17 mouse cellular contexts compared by ENCODE assay signal in the genomic region with DNA sequence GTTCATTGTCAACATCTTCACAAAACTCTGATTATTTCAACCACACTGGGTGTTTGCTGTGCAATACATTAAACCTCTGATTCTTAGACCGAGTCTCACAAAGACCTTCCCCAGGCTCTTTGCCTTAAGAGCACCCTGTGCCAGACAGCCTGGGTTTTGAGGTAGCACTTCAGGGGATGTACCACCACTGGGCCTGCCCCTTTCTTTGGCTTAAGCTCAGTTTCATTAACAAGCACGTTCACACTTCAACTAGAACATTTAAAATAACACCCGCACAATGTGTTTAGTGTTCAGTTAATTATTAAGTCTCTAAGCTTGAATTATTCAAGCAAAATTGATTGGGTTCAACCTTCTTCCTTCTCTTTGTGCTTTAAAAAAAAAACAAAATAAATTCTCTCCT. TPM values are rescaled to one million over a fixed set of nuclear protein-coding genes. Genes with fewer than 3 reads are reported as not detected.
DNase-seq lines count a peak whose midpoint lies in the region; ATAC-seq and TF ChIP-seq lines count a peak whose summit lies in the region.
"Had no signal": no experiment of that assay in that cellular context is flagged by ENCODE, and none has a peak within 500 bp of the region (broad histone marks: within the 10 kb centered on the region; RNA-seq: fewer than 3 reads in every experiment).

No protein-coding gene starts in this region.

- no peak for TF ChIP-seq CTCF in kidney, adult 2 months (conservative IDR thresholded peaks at IDR 0.05; ENCODE audit: insufficient read depth, insufficient read length, low read depth, low read length)
- TF ChIP-seq CTCF in olfactory bulb, adult 2 months (IDR thresholded peaks at IDR 0.05; ENCODE audit: insufficient read depth, low read depth, low read length) = no peak
- TF ChIP-seq CTCF in thymus, adult 2 months (IDR thresholded peaks at IDR 0.05; ENCODE audit: borderline replicate concordance, control insufficient read depth, extremely low read depth, insufficient read depth, low read length, poor library complexity) = no peak

- no peak overlapping the region for H3K27ac ChIP-seq in kidney, adult 2 months (ENCODE audit: insufficient read depth, low read depth, low read length)
- H3K27ac ChIP-seq in kidney, embryonic 16.5 days (ENCODE audit: low read length) = 0 out of 2 replicates have a peak overlapping the region, but pooled peaks have one; percentile 22
- peak overlapping the region; percentile 59; the same call in 1 of the 2 replicates for H3K27ac ChIP-seq in olfactory bulb, adult 2 months (ENCODE audit: insufficient read depth, low read depth, low read length)
- H3K27ac ChIP-seq in thymus, adult 2 months (ENCODE audit: control insufficient read depth, insufficient read depth, low read length) = no peak overlapping the region
- H3K27ac ChIP-seq: embryonic facial prominence, embryonic 10.5 days; forebrain, embryonic 13.5 days; heart, embryonic 10.5 days; hindbrain, embryonic 13.5 days had no signal

- H3K4me3 ChIP-seq in kidney, adult 2 months (ENCODE audit: insufficient read depth, low read depth, low read length) = no peak overlapping the region
- H3K4me3 ChIP-seq in kidney, embryonic 16.5 days (ENCODE audit: low read length) = no peak overlapping the region
- no peak overlapping the region for H3K4me3 ChIP-seq in olfactory bulb, adult 2 months (ENCODE audit: insufficient read depth, low read depth, low read length)
- H3K4me3 ChIP-seq in thymus, adult 2 months (ENCODE audit: control insufficient read depth, insufficient read depth, low read length) = no peak overlapping the region
- H3K4me3 ChIP-seq: embryonic facial prominence, embryonic 10.5 days; forebrain, embryonic 13.5 days; heart, embryonic 10.5 days; hindbrain, embryonic 13.5 days had no signal

- H3K4me1 ChIP-seq in kidney, adult 2 months (ENCODE audit: control insufficient read depth, insufficient read depth, low read length) = peaks cover 10% of the 10 kb centered on the region; the same call in 1 of the 2 replicates
- H3K4me1 ChIP-seq in kidney, embryonic 16.5 days (ENCODE audit: insufficient read depth, low read length) = peaks cover 23% of the 10 kb centered on the region
- peaks cover 6% of the 10 kb centered on the region for H3K4me1 ChIP-seq in olfactory bulb, adult 2 months (ENCODE audit: control insufficient read depth, insufficient read depth, low read length)
- peaks cover 6% of the 10 kb centered on the region; the same call in 1 of the 2 replicates for H3K4me1 ChIP-seq in thymus, adult 2 months (replicated peaks; ENCODE audit: control insufficient read depth, insufficient read depth, low read length)

- no peaks in the 10 kb centered on the region for H3K36me3 ChIP-seq in kidney, adult 2 months (ENCODE audit: control insufficient read depth, insufficient read depth, low read length)
- H3K36me3 ChIP-seq in kidney, embryonic 16.5 days (ENCODE audit: insufficient read depth, low read length) = no peaks in the 10 kb centered on the region
- no peaks in the 10 kb centered on the region for H3K36me3 ChIP-seq in thymus, adult 2 months (ENCODE audit: control insufficient read depth, insufficient read depth, low read length)
- H3K36me3 ChIP-seq: embryonic facial prominence, embryonic 10.5 days; heart, embryonic 10.5 days; hindbrain, embryonic 13.5 days had no signal

- no peak overlapping the region for H3K4me2 ChIP-seq in kidney, embryonic 16.5 days (replicated peaks; ENCODE audit: low read depth, low read length)
- H3K4me2 ChIP-seq: forebrain, embryonic 13.5 days; hindbrain, embryonic 13.5 days had no signal

- no peak for TF ChIP-seq POLR2A in kidney, adult 2 months (IDR thresholded peaks at IDR 0.05; ENCODE audit: low read depth, low read length)
- TF ChIP-seq POLR2A in olfactory bulb, adult 2 months (IDR thresholded peaks at IDR 0.05; ENCODE audit: insufficient read depth, low read depth, low read length) = no peak
- TF ChIP-seq POLR2A in thymus, adult 2 months (IDR thresholded peaks at IDR 0.05; ENCODE audit: control insufficient read depth, extremely low read depth, insufficient read depth, low read length, poor library complexity) = no peak

- WGBS in kidney, adult 2 months = 37% methylated on average over 3 of the region's 3 CpGs
- WGBS in kidney, embryonic 16.5 days = 60% methylated on average over 3 of the region's 3 CpGs
- 27% methylated on average over 3 of the region's 3 CpGs for WGBS in olfactory bulb, adult 2 months
- WGBS in thymus, adult 2 months = 94% methylated on average over 3 of the region's 3 CpGs

- H3K9me3 ChIP-seq in kidney, embryonic 16.5 days (ENCODE audit: low read length) = no peaks in the 10 kb centered on the region
- H3K9me3 ChIP-seq: embryonic facial prominence, embryonic 10.5 days; forebrain, embryonic 13.5 days; heart, embryonic 10.5 days; hindbrain, embryonic 13.5 days had no signal

- H3K9ac ChIP-seq in kidney, embryonic 16.5 days (replicated peaks; ENCODE audit: low read length) = no peak overlapping the region
- H3K9ac ChIP-seq: forebrain, embryonic 13.5 days; hindbrain, embryonic 13.5 days had no signal

- DNase-seq in kidney, adult 11 months = peak; percentile 62
- DNase-seq in kidney, postnatal 10 days = no peak
- peak; percentile 66 for DNase-seq in kidney, adult 2 months
- DNase-seq in thymus, adult 2 months = no peak
- DNase-seq in frontal cortex, adult 2 months (ENCODE audit: extremely low spot score in 1 of 2, low spot score in 1 of 2) = no peak
- DNase-seq: adrenal gland, postnatal 25 days; cerebellum, adult 2 months; cerebellum, postnatal 10 days; gastrocnemius, postnatal 10 days; heart, adult 18-20 months; heart, postnatal 10 days had no signal

- H3K27me3 ChIP-seq in kidney, adult 2 months (replicated peaks; ENCODE audit: control insufficient read depth, insufficient read depth, low read length) = no peaks in the 10 kb centered on the region
- no peaks in the 10 kb centered on the region for H3K27me3 ChIP-seq in kidney, embryonic 16.5 days (ENCODE audit: insufficient read depth, low read length)
- peaks cover 9% of the 10 kb centered on the region for H3K27me3 ChIP-seq in thymus, adult 2 months (ENCODE audit: control insufficient read depth, insufficient read depth, low read length)
- H3K27me3 ChIP-seq: hindbrain, embryonic 13.5 days had no signal

- ATAC-seq in kidney, embryonic 16.5 days (ENCODE audit: low FRiP score, low TSS enrichment) = no peak
- ATAC-seq: forebrain, embryonic 13.5 days had no signal

RNA-seq across cellular contexts. Expression of gene Cdc42bpa, which starts 2.8 kb away (rescaled TPM):
- 20.2 and 21.0 TPM in 2 replicates for polyA plus RNA-seq in kidney, adult 2 months (2012; rRNA removed)
- polyA plus RNA-seq in kidney, embryonic 16.5 days (2015; fragmentation: Nextera tagmentation; extraction: Ambion mirVana) = 15.1 and 15.8 TPM in 2 replicates
- 80.2 TPM in 1 of 2 replicates, not detected in the other for polyA plus RNA-seq in olfactory bulb, adult 2 months (2012; ENCODE audit: insufficient read depth, insufficient read length, low replicate concordance, missing spikeins)
- polyA plus RNA-seq in thymus, adult 2 months (2012; rRNA removed) = 3.4 and 3.9 TPM in 2 replicates
- polyA plus RNA-seq in frontal cortex, adult 2 months (2012; rRNA removed) = 118 and 133 TPM in 2 replicates

Comparison
In these comparisons a context has a peak if more than half of its experiments do, and no peak if none do; other contexts are left out.
1. DNase-seq: peak in kidney, adult 11 months (single experiment) and kidney, adult 2 months (single experiment); none in kidney, postnatal 10 days (single experiment), thymus, adult 2 months (single experiment) and frontal cortex, adult 2 months (0 of 2).
2. H3K27ac ChIP-seq: peak in kidney, embryonic 16.5 days (single experiment) and olfactory bulb, adult 2 months (single experiment); none in kidney, adult 2 months (single experiment) and thymus, adult 2 months (single experiment).